Mouse (Mus musculus): ENCODE measurements at regions not wholly inside any gene's neighbourhood (a gene's known extent, or its start where the extent isn't known, plus 50 kb on each side); places are given as distances from the start of the nearest gene placed in this dataset.
A peak's percentile ranks its signal among the peaks of the same experiment; 100 is the strongest.

- no peak for DNase-seq (ENCODE audit: low spot score in 2 of 2)
Observed at GRCm38 (mm10) chr13:119358696-119359095, 69.7 kb upstream of the Paip1 start.

GRCm38 (mm10) chr13:119363379-119363778, 65.0 kb upstream of the Paip1 start:
- DNase-seq (ENCODE audit: low spot score in 2 of 2): peak in 1 of 2 experiments; percentile 73

- no peak for DNase-seq (ENCODE audit: low spot score in 2 of 2)
Observed at GRCm38 (mm10) chr13:119364160-119364559, 64.2 kb upstream of the Paip1 start.

GRCm38 (mm10) chr13:119367544-119367943, 60.9 kb upstream of the Paip1 start:
- DNase-seq (ENCODE audit: low spot score in 2 of 2): no peak

GRCm38 (mm10) chr13:119378404-119379037, 49.9 kb upstream of the Paip1 start:
- DNase-seq (ENCODE audit: low spot score in 2 of 2): peak; percentile 68 to 90

Data from spleen, postnatal 4 days (tissue).